Mouse (Mus musculus) liver, embryonic 13.5 days (tissue): ENCODE results near the gene Ppy. TPM values are rescaled to one million over a fixed set of nuclear protein-coding genes. Genes with fewer than 3 reads are reported as not detected.

Experiments
- ATAC-seq: fragments of 200-750 bp; cut with Nextera tagmentation; 2 replicates; pipeline ENCODE4 v1.8.0; 2017; ENCODE audit warnings: low read depth, mild to moderate bottlenecking, moderate number of reproducible peaks, moderate library complexity
- DNase-seq: peaks from one replicate; pipeline ENCODE4 v3.0.0; 2022
- H3K27ac ChIP-seq: fragments of 300-500 bp; sonication (generic); 2 replicates; pipeline ENCODE4 v1.5.1; 2015; ENCODE audit warnings: moderate library complexity, mild to moderate bottlenecking, inconsistent platforms
- H3K27me3 ChIP-seq: fragments of 300-500 bp; sonication (generic); 2 replicates; pipeline ENCODE4 v1.6.1; 2015; ENCODE audit warnings: mild to moderate bottlenecking, inconsistent platforms
- H3K36me3 ChIP-seq: fragments of 300-500 bp; sonication (generic); 2 replicates; pipeline ENCODE4 v1.6.1; 2015; ENCODE audit warnings: mild to moderate bottlenecking, inconsistent platforms
- H3K4me1 ChIP-seq: fragments of 300-500 bp; sonication (generic); replicated peaks from 2 replicates; pipeline ENCODE4 v1.6.1; 2015; ENCODE audit warnings: inconsistent platforms
- H3K4me2 ChIP-seq: fragments of 300-500 bp; sonication (generic); 2 replicates; pipeline ENCODE4 v1.6.1; 2015; ENCODE audit warnings: inconsistent platforms, mild to moderate bottlenecking, moderate library complexity
- H3K4me3 ChIP-seq: fragments of 300-500 bp; sonication (generic); replicated peaks from 2 replicates; pipeline ENCODE4 v1.5.1; 2015; ENCODE audit warnings: mild to moderate bottlenecking, inconsistent platforms
- H3K9ac ChIP-seq: fragments of 300-500 bp; sonication (generic); 2 replicates; pipeline ENCODE4 v1.6.1; 2015; ENCODE audit warnings: mild to moderate bottlenecking, inconsistent platforms
- H3K9me3 ChIP-seq: fragments of 300-500 bp; sonication (generic); replicated peaks from 2 replicates; pipeline ENCODE4 v1.6.1; 2016; ENCODE audit warnings: inconsistent platforms
- WGBS: fragments of 180-500 bp; shearing (Covaris S2); methylation state at CpG from one replicate; pipeline ENCODE4 v1.1.7; 2015; ENCODE audit not compliant: insufficient replicate concordance; 5-methylcytosine and 5-hydroxymethylcytosine counted together
- polyA plus RNA-seq: library from polyadenylated mRNA; unstranded; fragments of >200 nt; fragmentation: Nextera tagmentation; extraction: Ambion mirVana; gene quantifications from 2 replicates; pipeline ENCODE4 v1.2.1, GENCODE M21; 2015

Ppy gene
- polyA plus RNA-seq, 1 experiment from 2014 or later: not detected

DNA sequence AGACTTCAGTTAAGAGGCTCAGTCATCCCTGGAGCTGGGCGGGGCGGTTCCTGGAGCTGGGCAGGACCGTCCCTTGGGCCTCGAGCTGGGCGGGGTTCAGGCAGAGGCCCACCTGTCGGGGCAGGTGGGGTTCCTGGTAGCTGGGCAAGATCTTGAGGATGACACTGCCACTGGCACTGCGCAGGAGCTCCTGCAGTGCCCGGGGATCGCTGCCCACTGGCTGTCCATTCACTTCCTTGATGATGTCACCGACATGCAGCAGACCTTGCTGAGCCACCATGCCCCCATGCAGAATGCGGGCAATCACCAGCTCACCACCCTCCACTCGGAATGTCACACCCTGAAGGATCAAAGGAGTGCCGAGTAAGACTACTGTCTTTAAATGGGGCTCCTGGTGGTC is 38.0 kb downstream of the Ppy start:
- Histone ChIP-seq H3K9ac (no peak overlapping the region), H3K36me3 (peaks cover 46% of the 10 kb centered on the region), H3K4me3 (no peak overlapping the region), H3K9me3 (no peaks in the 10 kb centered on the region), H3K4me1 (peaks cover 22% of the 10 kb centered on the region), H3K4me2 (no peak overlapping the region), H3K27ac (no peak overlapping the region; the same call in 1 of the 2 replicates), H3K27me3 (peaks cover 18% of the 10 kb centered on the region)
- ATAC-seq (peak; percentile 22; the same call in 1 of the 2 replicates), DNase-seq (no peak)
- 63% methylated on average over 13 of the region's 13 CpGs for WGBS

DNA sequence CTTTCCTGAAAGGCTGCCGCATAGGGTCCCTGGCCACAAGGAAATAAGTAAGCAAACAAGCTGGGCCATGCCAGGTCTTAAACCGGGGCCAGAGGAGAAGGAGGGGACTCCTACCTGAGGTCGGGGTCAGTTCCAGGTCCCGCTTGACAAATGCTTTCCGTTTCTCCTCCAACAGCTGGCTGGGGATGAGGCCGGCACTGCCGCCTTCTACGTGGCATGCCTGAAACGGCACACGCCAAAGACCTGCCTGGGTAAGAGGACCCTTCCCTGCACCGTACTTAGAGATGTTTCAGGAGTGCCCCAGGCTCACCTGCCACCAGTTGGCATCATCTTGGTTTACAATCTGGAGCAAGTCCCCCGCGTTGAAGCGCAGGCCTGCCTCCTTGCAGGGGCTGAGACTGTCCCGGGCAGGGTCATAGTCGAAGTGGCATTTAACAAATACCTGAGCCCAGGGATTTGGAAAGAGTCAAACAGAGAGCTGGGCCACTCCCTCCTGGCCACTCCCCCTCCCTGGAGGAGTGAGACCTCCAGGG is 39.1 kb downstream of the Ppy start:
- Histone ChIP-seq H3K9me3 (no peaks in the 10 kb centered on the region), H3K27me3 (peaks cover 19% of the 10 kb centered on the region), H3K4me1 (peaks cover 22% of the 10 kb centered on the region), H3K9ac (no peak overlapping the region), H3K4me3 (no peak overlapping the region), H3K4me2 (no peak overlapping the region), H3K27ac (no peak overlapping the region), H3K36me3 (peaks cover 46% of the 10 kb centered on the region)
- DNase-seq (no peak), ATAC-seq (no peak)
- 42% methylated on average over 16 of the region's 16 CpGs for WGBS

DNA sequence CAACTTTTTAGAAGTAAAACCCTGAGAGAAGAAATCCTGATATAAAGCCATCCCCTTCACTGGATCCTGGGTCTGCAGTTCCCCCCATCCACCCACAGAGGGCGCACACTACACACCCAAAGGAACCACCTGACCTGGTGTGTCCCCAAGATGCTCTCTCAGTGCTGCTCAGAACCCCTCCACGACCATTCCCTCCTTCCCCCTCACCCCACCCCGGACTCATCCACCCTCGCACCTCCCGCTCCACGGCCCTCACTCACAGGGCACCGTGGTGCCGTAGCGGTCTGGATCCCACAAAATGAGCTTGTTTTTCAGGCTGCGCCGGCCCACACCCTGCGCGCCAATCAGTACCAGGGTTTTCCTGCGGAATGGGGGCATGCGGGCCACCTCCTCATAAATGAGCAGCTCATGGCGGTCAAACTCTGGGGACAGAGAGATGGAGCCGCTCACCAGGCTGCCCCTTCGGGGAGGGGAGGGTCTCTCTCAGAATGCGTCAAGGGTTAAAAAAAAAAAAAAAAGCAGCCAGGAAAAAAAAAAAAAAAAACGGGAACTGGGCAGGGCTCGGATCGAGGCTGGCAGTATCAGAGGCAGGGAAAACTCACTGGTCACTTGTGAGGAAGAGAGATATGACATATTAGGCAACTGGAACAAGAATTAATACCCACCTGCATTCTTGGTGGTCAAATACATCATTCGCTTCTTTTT is 39.7 kb downstream of the Ppy start:
- 0 out of 2 replicates have a peak overlapping the region, but pooled peaks have one; percentile 25 for H3K4me3 ChIP-seq
- ATAC-seq: peak; percentile 58

DNA sequence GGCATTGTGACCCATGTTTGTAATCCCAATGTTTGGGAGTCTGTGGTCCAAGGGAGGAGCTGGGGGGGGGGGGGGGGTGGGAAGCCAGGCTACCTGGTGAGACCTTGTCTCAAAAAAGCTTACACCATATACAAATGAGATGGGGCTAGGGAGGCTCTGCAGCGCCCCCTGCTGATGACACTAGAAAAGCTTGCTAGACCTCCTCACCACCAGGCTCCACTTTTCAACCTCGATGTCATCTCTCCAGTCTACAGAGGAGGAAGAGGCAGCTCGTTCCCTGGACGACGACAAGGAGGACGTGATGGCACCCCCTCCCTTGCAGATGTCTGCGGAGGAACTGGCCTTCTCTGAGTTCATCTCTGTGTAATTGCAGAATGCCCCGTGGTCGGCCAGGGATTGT is 47.3 kb downstream of the Ppy start:
- no peak for DNase-seq
- Histone ChIP-seq H3K9ac (no peak overlapping the region), H3K36me3 (peaks cover 2% of the 10 kb centered on the region), H3K27me3 (peaks cover 25% of the 10 kb centered on the region; the same call in 1 of the 2 replicates), H3K4me2 (no peak overlapping the region), H3K4me3 (no peak overlapping the region), H3K9me3 (no peaks in the 10 kb centered on the region), H3K27ac (no peak overlapping the region), H3K4me1 (no peaks in the 10 kb centered on the region)
- 17% methylated on average over 9 of the region's 9 CpGs for WGBS
- no peak for ATAC-seq

More for the DNA sequence above, 39.7 kb downstream of the Ppy start:
- H3K4me2 ChIP-seq: peak overlapping the region; percentile 55
- peaks cover 22% of the 10 kb centered on the region for H3K4me1 ChIP-seq
- 9% methylated on average over 23 of the region's 23 CpGs for WGBS
- peaks cover 46% of the 10 kb centered on the region for H3K36me3 ChIP-seq
- peaks cover 21% of the 10 kb centered on the region for H3K27me3 ChIP-seq
- H3K9me3 ChIP-seq: no peaks in the 10 kb centered on the region
- DNase-seq: peak; percentile 67
- no peak overlapping the region for H3K9ac ChIP-seq
- no peak overlapping the region for H3K27ac ChIP-seq

DNA sequence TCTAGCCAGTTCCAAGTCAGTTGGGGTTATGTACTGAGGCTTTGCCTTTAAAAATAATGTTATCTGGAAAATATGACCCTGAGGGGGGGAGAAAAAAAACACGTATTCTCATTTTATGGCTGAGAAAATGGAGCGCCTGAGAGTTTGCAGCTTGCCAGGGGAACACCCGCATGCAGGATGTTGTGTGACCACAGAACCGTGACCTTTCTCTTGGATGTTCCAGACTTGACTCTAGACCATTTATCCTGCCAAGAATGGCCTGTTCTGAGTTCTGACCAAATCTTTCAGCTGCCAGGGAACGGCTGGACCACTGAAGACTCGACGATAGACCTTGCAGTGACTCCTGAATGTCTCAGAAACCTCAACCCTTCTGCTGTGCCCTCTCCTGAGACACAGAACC is 47.9 kb downstream of the Ppy start:
- DNase-seq (no peak), ATAC-seq (no peak)
- H3K9me3 ChIP-seq: no peaks in the 10 kb centered on the region
- no peak overlapping the region for H3K9ac ChIP-seq
- H3K36me3 ChIP-seq: no peaks in the 10 kb centered on the region
- no peaks in the 10 kb centered on the region for H3K4me1 ChIP-seq
- peaks cover 25% of the 10 kb centered on the region; the same call in 1 of the 2 replicates for H3K27me3 ChIP-seq
- H3K27ac ChIP-seq: no peak overlapping the region
- 64% methylated on average over 7 of the region's 7 CpGs for WGBS
- no peak overlapping the region for H3K4me3 ChIP-seq
- H3K4me2 ChIP-seq: no peak overlapping the region

DNA sequence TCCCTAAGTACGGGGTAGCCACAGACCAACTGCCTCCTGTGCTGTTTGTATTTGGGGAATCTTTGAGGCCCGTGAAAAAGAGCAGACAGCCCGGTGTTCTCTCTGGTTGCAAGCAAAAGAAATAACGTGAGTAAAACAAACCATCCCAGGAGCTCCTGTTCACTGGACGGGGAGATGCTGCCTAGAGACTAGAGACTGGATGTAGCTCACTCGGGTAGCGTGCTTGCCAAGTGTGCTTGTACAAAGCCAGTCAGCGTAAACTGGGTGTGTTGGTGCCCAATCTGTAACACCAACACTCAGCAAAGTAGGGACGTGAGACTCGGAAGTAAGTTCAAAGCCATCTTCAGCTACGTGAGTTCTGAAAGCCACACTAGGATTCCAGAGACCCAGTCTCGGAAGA is 48.4 kb downstream of the Ppy start:
- Histone ChIP-seq H3K4me3 (no peak overlapping the region), H3K4me1 (no peaks in the 10 kb centered on the region), H3K36me3 (no peaks in the 10 kb centered on the region), H3K9ac (no peak overlapping the region), H3K27me3 (peaks cover 25% of the 10 kb centered on the region; the same call in 1 of the 2 replicates), H3K9me3 (no peaks in the 10 kb centered on the region), H3K4me2 (no peak overlapping the region), H3K27ac (no peak overlapping the region)
- DNase-seq: no peak
- WGBS: 77% methylated on average over 12 of the region's 12 CpGs
- ATAC-seq: no peak

DNA sequence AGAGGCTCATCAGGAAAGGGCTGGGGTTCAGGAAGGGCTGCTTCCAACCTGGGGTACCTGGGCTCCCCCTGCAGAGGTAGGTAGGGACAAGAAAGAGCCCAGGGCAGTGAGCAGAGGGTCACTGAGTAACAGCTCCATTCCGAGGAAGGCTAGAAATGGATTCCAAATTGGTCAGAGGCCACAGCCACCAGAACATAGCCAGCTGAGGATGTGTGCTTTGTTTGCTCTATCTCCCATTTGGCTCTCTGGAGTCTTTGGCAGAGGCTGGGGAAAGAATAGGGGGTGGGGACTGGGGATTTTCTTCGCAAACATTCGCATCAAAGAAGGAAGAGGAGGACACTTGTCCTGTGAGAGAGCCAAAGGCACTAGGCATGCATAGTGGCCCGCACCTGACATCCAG is 49.2 kb downstream of the Ppy start:
- Histone ChIP-seq H3K27ac (peak overlapping the region; percentile 37), H3K27me3 (peaks cover 23% of the 10 kb centered on the region; the same call in 1 of the 2 replicates), H3K9me3 (no peaks in the 10 kb centered on the region), H3K36me3 (no peaks in the 10 kb centered on the region), H3K4me2 (no peak overlapping the region), H3K9ac (no peak overlapping the region), H3K4me3 (no peak overlapping the region), H3K4me1 (no peaks in the 10 kb centered on the region)
- DNase-seq: no peak
- no peak for ATAC-seq
- 62% methylated on average over 4 of the region's 4 CpGs for WGBS

DNA sequence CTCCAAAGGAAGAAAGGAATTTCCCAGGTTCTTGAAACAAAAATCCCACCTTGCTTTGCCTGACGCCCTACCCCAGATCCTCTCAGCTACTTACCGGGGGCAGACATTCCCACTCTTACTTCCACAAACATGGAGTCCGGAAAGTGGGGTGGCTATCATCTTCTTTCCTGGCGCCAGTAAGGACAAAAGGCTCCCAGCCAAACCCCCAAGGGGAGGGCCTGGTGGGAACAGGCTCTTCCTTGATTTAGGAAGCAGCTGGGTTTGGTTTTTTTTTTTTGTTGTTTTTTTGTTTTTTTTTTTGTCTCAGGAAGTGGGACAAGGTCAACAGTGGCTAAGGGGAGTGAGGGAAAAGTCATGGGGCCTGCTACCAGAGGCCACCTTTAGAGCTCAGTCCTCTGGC is 49.6 kb downstream of the Ppy start:
- ATAC-seq (no peak), DNase-seq (no peak)
- H3K9ac ChIP-seq: no peak overlapping the region
- H3K9me3 ChIP-seq: no peaks in the 10 kb centered on the region
- H3K36me3 ChIP-seq: no peaks in the 10 kb centered on the region
- H3K27ac ChIP-seq: peak overlapping the region; percentile 37; the same call in 1 of the 2 replicates
- WGBS: 46% methylated on average over 4 of the region's 4 CpGs
- peaks cover 21% of the 10 kb centered on the region; the same call in 1 of the 2 replicates for H3K27me3 ChIP-seq
- no peak overlapping the region for H3K4me3 ChIP-seq
- H3K4me1 ChIP-seq: no peaks in the 10 kb centered on the region
- no peak overlapping the region for H3K4me2 ChIP-seq

Other genes starting within 250 kb of the Ppy start
- 0.59 and 0.65 TPM in 2 replicates for gene Meox1, start 206.9 kb downstream of the Ppy start, polyA plus RNA-seq
- 0.06 TPM in 1 of 2 replicates, not detected in the other for gene Sost, start 134.3 kb downstream of the Ppy start, polyA plus RNA-seq
- not detected in 2 replicates for gene Cfap97d1, start 117.0 kb downstream of the Ppy start, polyA plus RNA-seq
- gene Dusp3, start 114.3 kb downstream of the Ppy start, polyA plus RNA-seq: 9.8 and 11.2 TPM in 2 replicates
- gene Mpp3, start 72.9 kb downstream of the Ppy start, polyA plus RNA-seq: 0.24 and 0.36 TPM in 2 replicates
- 0.51 and 0.63 TPM in 2 replicates for gene Cd300lg, start 59.8 kb downstream of the Ppy start, polyA plus RNA-seq
- 10.2 and 13.3 TPM in 2 replicates for gene Mpp2, start 12.8 kb downstream of the Ppy start, polyA plus RNA-seq
- gene Pyy, start 6.5 kb upstream of the Ppy start, polyA plus RNA-seq: not detected in 2 replicates
- gene Nags, start 44.2 kb upstream of the Ppy start, polyA plus RNA-seq: 8.7 and 11.2 TPM in 2 replicates
- 12.8 and 14.3 TPM in 2 replicates for gene Tmem101, start 55.1 kb upstream of the Ppy start, polyA plus RNA-seq
- 92.6 and 95.3 TPM in 2 replicates for gene Lsm12, start 84.0 kb upstream of the Ppy start, polyA plus RNA-seq
- 14.0 and 14.4 TPM in 2 replicates for gene G6pc3, start 88.3 kb upstream of the Ppy start, polyA plus RNA-seq
- 12.8 and 12.9 TPM in 2 replicates for gene Hdac5, start 128.8 kb upstream of the Ppy start, polyA plus RNA-seq
- gene BC030867, start 147.6 kb upstream of the Ppy start, polyA plus RNA-seq: 14.6 and 16.4 TPM in 2 replicates
- 0.06 and 0.08 TPM in 2 replicates for gene Asb16, start 167.4 kb upstream of the Ppy start, polyA plus RNA-seq
- 22.8 and 24.9 TPM in 2 replicates for gene Tmub2, start 183.6 kb upstream of the Ppy start, polyA plus RNA-seq
- 4.6 and 4.9 TPM in 2 replicates for gene Atxn7l3, start 195.3 kb upstream of the Ppy start, polyA plus RNA-seq
- 70.0 and 81.5 TPM in 2 replicates for gene Ubtf, start 218.4 kb upstream of the Ppy start, polyA plus RNA-seq